Mouse (Mus musculus): ENCODE measurements at regions not wholly inside any gene's neighbourhood (a gene's known extent, or its start where the extent isn't known, plus 50 kb on each side); places are given as distances from the start of the nearest gene placed in this dataset.

- WGBS: 85% methylated on average over 2 of the region's 2 CpGs
- no peak overlapping the region for H3K27ac ChIP-seq (ENCODE audit: low read length)
- no peaks in the 10 kb centered on the region for H3K9me3 ChIP-seq (replicated peaks; ENCODE audit: control insufficient read depth, low read length)
- H3K4me2 ChIP-seq (ENCODE audit: low read depth, low read length): no peak overlapping the region
- no peaks in the 10 kb centered on the region for H3K36me3 ChIP-seq (ENCODE audit: control insufficient read depth, insufficient read depth, low read length)
- H3K4me3 ChIP-seq (replicated peaks; ENCODE audit: low read length): no peak overlapping the region
- no peaks in the 10 kb centered on the region for H3K27me3 ChIP-seq (ENCODE audit: control insufficient read depth, insufficient read depth, low read length)
- ATAC-seq (ENCODE audit: insufficient read depth, low FRiP score): no peak
- no peaks in the 10 kb centered on the region for H3K4me1 ChIP-seq (ENCODE audit: control insufficient read depth, insufficient read depth, low read length)
- no peak overlapping the region for H3K9ac ChIP-seq (ENCODE audit: low read length)
Observed at GRCm38 (mm10) chr15:52536594-52536993, 1348.1 kb upstream of the Gm7489 start.

GRCm38 (mm10) chr15:52558682-52559081 lies 1326.0 kb upstream of the Gm7489 start:
- Histone ChIP-seq H3K9ac (ENCODE audit: low read length) (no peak overlapping the region), H3K36me3 (ENCODE audit: control insufficient read depth, insufficient read depth, low read length) (no peaks in the 10 kb centered on the region), H3K27me3 (ENCODE audit: control insufficient read depth, insufficient read depth, low read length) (no peaks in the 10 kb centered on the region), H3K4me3 (replicated peaks; ENCODE audit: low read length) (no peak overlapping the region), H3K4me2 (ENCODE audit: low read depth, low read length) (no peak overlapping the region), H3K4me1 (ENCODE audit: control insufficient read depth, insufficient read depth, low read length) (no peaks in the 10 kb centered on the region), H3K27ac (ENCODE audit: low read length) (no peak overlapping the region), H3K9me3 (replicated peaks; ENCODE audit: control insufficient read depth, low read length) (no peaks in the 10 kb centered on the region)
- no peak for ATAC-seq (ENCODE audit: insufficient read depth, low FRiP score)

GRCm38 (mm10) chr15:52564078-52564477 lies 1320.6 kb upstream of the Gm7489 start:
- H3K9me3 ChIP-seq (replicated peaks; ENCODE audit: control insufficient read depth, low read length): no peaks in the 10 kb centered on the region
- no peaks in the 10 kb centered on the region for H3K27me3 ChIP-seq (ENCODE audit: control insufficient read depth, insufficient read depth, low read length)
- no peaks in the 10 kb centered on the region for H3K36me3 ChIP-seq (ENCODE audit: control insufficient read depth, insufficient read depth, low read length)
- WGBS: 94% methylated on average over 1 of the region's 1 CpGs
- no peak overlapping the region for H3K27ac ChIP-seq (ENCODE audit: low read length)
- no peak overlapping the region for H3K4me3 ChIP-seq (replicated peaks; ENCODE audit: low read length)
- H3K9ac ChIP-seq (ENCODE audit: low read length): no peak overlapping the region
- no peak for ATAC-seq (ENCODE audit: insufficient read depth, low FRiP score)
- H3K4me1 ChIP-seq (ENCODE audit: control insufficient read depth, insufficient read depth, low read length): no peaks in the 10 kb centered on the region
- H3K4me2 ChIP-seq (ENCODE audit: low read depth, low read length): no peak overlapping the region

GRCm38 (mm10) chr15:52565449-52565851 lies 1319.3 kb upstream of the Gm7489 start:
- H3K4me1 ChIP-seq (ENCODE audit: control insufficient read depth, insufficient read depth, low read length): no peaks in the 10 kb centered on the region
- H3K4me3 ChIP-seq (replicated peaks; ENCODE audit: low read length): no peak overlapping the region
- no peak overlapping the region for H3K4me2 ChIP-seq (ENCODE audit: low read depth, low read length)
- no peak for ATAC-seq (ENCODE audit: insufficient read depth, low FRiP score)
- H3K9ac ChIP-seq (ENCODE audit: low read length): no peak overlapping the region
- H3K27me3 ChIP-seq (ENCODE audit: control insufficient read depth, insufficient read depth, low read length): no peaks in the 10 kb centered on the region
- H3K9me3 ChIP-seq (replicated peaks; ENCODE audit: control insufficient read depth, low read length): no peaks in the 10 kb centered on the region
- H3K27ac ChIP-seq (ENCODE audit: low read length): no peak overlapping the region
- 88% methylated on average over 5 of the region's 5 CpGs for WGBS
- H3K36me3 ChIP-seq (ENCODE audit: control insufficient read depth, insufficient read depth, low read length): no peaks in the 10 kb centered on the region

- H3K9me3 ChIP-seq (replicated peaks; ENCODE audit: control insufficient read depth, low read length): no peaks in the 10 kb centered on the region
- WGBS: 98% methylated on average over 1 of the region's 1 CpGs
- no peak for ATAC-seq (ENCODE audit: insufficient read depth, low FRiP score)
- H3K4me2 ChIP-seq (ENCODE audit: low read depth, low read length): no peak overlapping the region
- H3K4me1 ChIP-seq (ENCODE audit: control insufficient read depth, insufficient read depth, low read length): no peaks in the 10 kb centered on the region
- no peak overlapping the region for H3K27ac ChIP-seq (ENCODE audit: low read length)
- H3K27me3 ChIP-seq (ENCODE audit: control insufficient read depth, insufficient read depth, low read length): no peaks in the 10 kb centered on the region
- H3K36me3 ChIP-seq (ENCODE audit: control insufficient read depth, insufficient read depth, low read length): no peaks in the 10 kb centered on the region
- H3K9ac ChIP-seq (ENCODE audit: low read length): no peak overlapping the region
- no peak overlapping the region for H3K4me3 ChIP-seq (replicated peaks; ENCODE audit: low read length)
Observed at GRCm38 (mm10) chr15:52570256-52570655, 1314.5 kb upstream of the Gm7489 start.

GRCm38 (mm10) chr15:52577614-52578013 lies 1307.1 kb upstream of the Gm7489 start:
- Histone ChIP-seq H3K9ac (ENCODE audit: low read length) (no peak overlapping the region), H3K4me3 (replicated peaks; ENCODE audit: low read length) (no peak overlapping the region), H3K27ac (ENCODE audit: low read length) (no peak overlapping the region), H3K4me2 (ENCODE audit: low read depth, low read length) (no peak overlapping the region), H3K4me1 (ENCODE audit: control insufficient read depth, insufficient read depth, low read length) (no peaks in the 10 kb centered on the region), H3K27me3 (ENCODE audit: control insufficient read depth, insufficient read depth, low read length) (no peaks in the 10 kb centered on the region), H3K9me3 (replicated peaks; ENCODE audit: control insufficient read depth, low read length) (no peaks in the 10 kb centered on the region), H3K36me3 (ENCODE audit: control insufficient read depth, insufficient read depth, low read length) (no peaks in the 10 kb centered on the region)
- WGBS: 90% methylated on average over 2 of the region's 2 CpGs
- ATAC-seq (ENCODE audit: insufficient read depth, low FRiP score): no peak

- Histone ChIP-seq H3K27ac (ENCODE audit: low read length) (no peak overlapping the region), H3K9ac (ENCODE audit: low read length) (no peak overlapping the region), H3K4me3 (replicated peaks; ENCODE audit: low read length) (no peak overlapping the region), H3K9me3 (replicated peaks; ENCODE audit: control insufficient read depth, low read length) (no peaks in the 10 kb centered on the region), H3K4me1 (ENCODE audit: control insufficient read depth, insufficient read depth, low read length) (no peaks in the 10 kb centered on the region), H3K36me3 (ENCODE audit: control insufficient read depth, insufficient read depth, low read length) (no peaks in the 10 kb centered on the region), H3K4me2 (ENCODE audit: low read depth, low read length) (no peak overlapping the region), H3K27me3 (ENCODE audit: control insufficient read depth, insufficient read depth, low read length) (no peaks in the 10 kb centered on the region)
- no peak for ATAC-seq (ENCODE audit: insufficient read depth, low FRiP score)
- 36% methylated on average over 4 of the region's 4 CpGs for WGBS
Observed at GRCm38 (mm10) chr15:52589391-52589790, 1295.3 kb upstream of the Gm7489 start.

- Histone ChIP-seq H3K4me1 (ENCODE audit: control insufficient read depth, insufficient read depth, low read length) (no peaks in the 10 kb centered on the region), H3K4me2 (ENCODE audit: low read depth, low read length) (no peak overlapping the region), H3K9ac (ENCODE audit: low read length) (no peak overlapping the region), H3K27ac (ENCODE audit: low read length) (no peak overlapping the region), H3K36me3 (ENCODE audit: control insufficient read depth, insufficient read depth, low read length) (no peaks in the 10 kb centered on the region), H3K27me3 (ENCODE audit: control insufficient read depth, insufficient read depth, low read length) (no peaks in the 10 kb centered on the region), H3K4me3 (replicated peaks; ENCODE audit: low read length) (no peak overlapping the region), H3K9me3 (replicated peaks; ENCODE audit: control insufficient read depth, low read length) (no peaks in the 10 kb centered on the region)
- ATAC-seq (ENCODE audit: insufficient read depth, low FRiP score): no peak
Observed at GRCm38 (mm10) chr15:52599511-52599910, 1285.2 kb upstream of the Gm7489 start.

- WGBS: 62% methylated on average over 2 of the region's 2 CpGs
- Histone ChIP-seq H3K4me1 (ENCODE audit: control insufficient read depth, insufficient read depth, low read length) (no peaks in the 10 kb centered on the region), H3K4me3 (replicated peaks; ENCODE audit: low read length) (no peak overlapping the region), H3K4me2 (ENCODE audit: low read depth, low read length) (no peak overlapping the region), H3K27ac (ENCODE audit: low read length) (no peak overlapping the region), H3K9me3 (replicated peaks; ENCODE audit: control insufficient read depth, low read length) (no peaks in the 10 kb centered on the region), H3K27me3 (ENCODE audit: control insufficient read depth, insufficient read depth, low read length) (no peaks in the 10 kb centered on the region), H3K36me3 (ENCODE audit: control insufficient read depth, insufficient read depth, low read length) (no peaks in the 10 kb centered on the region), H3K9ac (ENCODE audit: low read length) (no peak overlapping the region)
- ATAC-seq (ENCODE audit: insufficient read depth, low FRiP score): no peak
Observed at GRCm38 (mm10) chr15:52599957-52600356, 1284.7 kb upstream of the Gm7489 start.

- Histone ChIP-seq H3K4me1 (ENCODE audit: control insufficient read depth, insufficient read depth, low read length) (no peaks in the 10 kb centered on the region), H3K9me3 (replicated peaks; ENCODE audit: control insufficient read depth, low read length) (no peaks in the 10 kb centered on the region), H3K27me3 (ENCODE audit: control insufficient read depth, insufficient read depth, low read length) (no peaks in the 10 kb centered on the region), H3K9ac (ENCODE audit: low read length) (no peak overlapping the region), H3K4me3 (replicated peaks; ENCODE audit: low read length) (no peak overlapping the region), H3K36me3 (ENCODE audit: control insufficient read depth, insufficient read depth, low read length) (no peaks in the 10 kb centered on the region), H3K27ac (ENCODE audit: low read length) (no peak overlapping the region), H3K4me2 (ENCODE audit: low read depth, low read length) (no peak overlapping the region)
- no peak for ATAC-seq (ENCODE audit: insufficient read depth, low FRiP score)
- 83% methylated on average over 3 of the region's 3 CpGs for WGBS
Observed at GRCm38 (mm10) chr15:52639790-52640189, 1244.9 kb upstream of the Gm7489 start.
